ENCODE assay signal across 9 mouse cellular contexts in the genomic region with DNA sequence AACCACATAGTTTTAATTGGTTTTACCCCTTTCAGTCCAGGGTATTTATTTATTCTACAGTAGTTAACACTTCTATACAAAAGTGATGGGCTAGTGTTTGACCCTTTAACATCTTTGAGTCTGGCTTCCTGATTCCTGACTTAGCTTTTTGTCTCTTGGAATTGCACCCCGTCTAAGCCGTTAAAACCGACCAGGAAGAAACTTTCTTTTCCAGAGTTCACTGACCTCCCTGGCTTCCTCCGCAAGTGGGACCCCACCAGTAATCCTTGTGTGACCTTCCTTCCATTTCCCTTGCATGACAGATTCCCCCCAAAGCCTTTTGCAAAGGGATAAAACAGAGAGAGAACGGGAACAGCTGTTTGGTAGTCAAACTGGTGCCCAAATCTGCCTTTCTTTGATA. TPM values are rescaled to one million over a fixed set of nuclear protein-coding genes. Genes with fewer than 3 reads are reported as not detected.
DNase-seq lines count a peak whose midpoint lies in the region; ATAC-seq and TF ChIP-seq lines count a peak whose summit lies in the region.
"Had no signal": no experiment of that assay in that cellular context is flagged by ENCODE, and none has a peak within 500 bp of the region (broad histone marks: within the 10 kb centered on the region; RNA-seq: fewer than 3 reads in every experiment).

No protein-coding gene starts in this region.

- no peak for ATAC-seq in forebrain, embryonic 13.5 days
- ATAC-seq in hindbrain, embryonic 16.5 days = no peak
- ATAC-seq in midbrain, embryonic 16.5 days = no peak

- TF ChIP-seq POLR2A in thymus, adult 2 months (IDR thresholded peaks at IDR 0.05; ENCODE audit: control insufficient read depth, extremely low read depth, insufficient read depth, low read length, poor library complexity) = no peak

- intact Hi-C loops in left cerebral cortex, adult 2 months (cut with DNase I) = loop anchor here (2.0 to 5.0 kb wide), 3 partner anchors 169 to 203 kb away; no protein-coding TSS in a partner anchor
- intact Hi-C loops in left cerebral cortex, postnatal 4 days (cut with DNase I) = loop anchor here (10.0 kb wide), 3 partner anchors 167 to 203 kb away; a partner anchor contains a TSS

- no peaks in the 10 kb centered on the region for H3K36me3 ChIP-seq in forebrain, embryonic 13.5 days (ENCODE audit: poor library complexity, severe bottlenecking)
- no peaks in the 10 kb centered on the region for H3K36me3 ChIP-seq in hindbrain, embryonic 16.5 days (ENCODE audit: control insufficient read depth, insufficient read depth, low read length)
- no peaks in the 10 kb centered on the region for H3K36me3 ChIP-seq in midbrain, embryonic 16.5 days (ENCODE audit: control insufficient read depth, insufficient read depth, low read length)
- H3K36me3 ChIP-seq in thymus, adult 2 months (ENCODE audit: control insufficient read depth, insufficient read depth, low read length) = no peaks in the 10 kb centered on the region

- no peaks in the 10 kb centered on the region for H3K27me3 ChIP-seq in forebrain, embryonic 13.5 days
- no peaks in the 10 kb centered on the region for H3K27me3 ChIP-seq in hindbrain, embryonic 16.5 days (replicated peaks; ENCODE audit: control insufficient read depth, insufficient read depth, low read length)
- H3K27me3 ChIP-seq in midbrain, embryonic 16.5 days (ENCODE audit: control insufficient read depth, insufficient read depth, low read depth, low read length) = no peaks in the 10 kb centered on the region
- H3K27me3 ChIP-seq in thymus, adult 2 months (ENCODE audit: control insufficient read depth, insufficient read depth, low read length) = peaks cover 11% of the 10 kb centered on the region; the same call in 1 of the 2 replicates

- 3% methylated on average over 5 of the region's 5 CpGs for WGBS in forebrain, embryonic 13.5 days
- 13% methylated on average over 5 of the region's 5 CpGs for WGBS in hindbrain, embryonic 16.5 days
- WGBS in midbrain, embryonic 16.5 days = 3% methylated on average over 5 of the region's 5 CpGs
- WGBS in thymus, adult 2 months = 58% methylated on average over 5 of the region's 5 CpGs

- DNase-seq in left cerebral cortex, adult 2 months (ENCODE audit: extremely low spot score in 1 of 2, low spot score in 2 of 2) = no peak
- DNase-seq in left cerebral cortex, postnatal 4 days = no peak
- no peak for DNase-seq in thymus, adult 2 months
- no peak for DNase-seq in gastrocnemius, postnatal 25 days
- DNase-seq in adrenal gland, postnatal 4 days (ENCODE audit: low spot score in 2 of 2) = no peak

- no peak for TF ChIP-seq CTCF in left cerebral cortex, adult 2 months (IDR thresholded peaks at IDR 0.05)
- no peak for TF ChIP-seq CTCF in thymus, adult 2 months (IDR thresholded peaks at IDR 0.05; ENCODE audit: borderline replicate concordance, control insufficient read depth, extremely low read depth, insufficient read depth, low read length, poor library complexity)

- peak overlapping the region; percentile 55 for H3K4me3 ChIP-seq in left cerebral cortex, adult 2 months
- peak overlapping the region; percentile 60; the same call in 1 of the 2 replicates for H3K4me3 ChIP-seq in forebrain, embryonic 13.5 days
- peak overlapping the region; percentile 27 for H3K4me3 ChIP-seq in hindbrain, embryonic 16.5 days (ENCODE audit: low read length)
- peak overlapping the region; percentile 56; the same call in 1 of the 2 replicates for H3K4me3 ChIP-seq in midbrain, embryonic 16.5 days (ENCODE audit: low read depth, low read length)
- no peak overlapping the region for H3K4me3 ChIP-seq in thymus, adult 2 months (ENCODE audit: control insufficient read depth, insufficient read depth, low read length)

- H3K9me3 ChIP-seq in forebrain, embryonic 13.5 days (replicated peaks) = no peaks in the 10 kb centered on the region
- H3K9me3 ChIP-seq in hindbrain, embryonic 16.5 days (ENCODE audit: control insufficient read depth, low read length) = no peaks in the 10 kb centered on the region
- H3K9me3 ChIP-seq in midbrain, embryonic 16.5 days (replicated peaks; ENCODE audit: control insufficient read depth, low read length, poor library complexity, severe bottlenecking) = no peaks in the 10 kb centered on the region

- H3K27ac ChIP-seq in left cerebral cortex, adult 2 months = no peak overlapping the region
- H3K27ac ChIP-seq in forebrain, embryonic 13.5 days = no peak overlapping the region
- no peak overlapping the region for H3K27ac ChIP-seq in hindbrain, embryonic 16.5 days (ENCODE audit: low read depth, low read length)
- no peak overlapping the region for H3K27ac ChIP-seq in midbrain, embryonic 16.5 days (ENCODE audit: low read length)
- no peak overlapping the region for H3K27ac ChIP-seq in thymus, adult 2 months (ENCODE audit: control insufficient read depth, insufficient read depth, low read length)
- H3K27ac ChIP-seq: macrophage had no signal

- H3K4me1 ChIP-seq in forebrain, embryonic 13.5 days = peaks cover 7% of the 10 kb centered on the region; the same call in 1 of the 2 replicates
- H3K4me1 ChIP-seq in hindbrain, embryonic 16.5 days (ENCODE audit: control insufficient read depth, insufficient read depth, low read depth, low read length) = peaks cover 4% of the 10 kb centered on the region
- no peaks in the 10 kb centered on the region for H3K4me1 ChIP-seq in midbrain, embryonic 16.5 days (ENCODE audit: control insufficient read depth, insufficient read depth, low read length)
- H3K4me1 ChIP-seq in thymus, adult 2 months (replicated peaks; ENCODE audit: control insufficient read depth, insufficient read depth, low read length) = 0 out of 2 replicates have a peak, but pooled peaks cover 4% of the 10 kb centered on the region

- no peak overlapping the region for H3K9ac ChIP-seq in forebrain, embryonic 13.5 days
- no peak overlapping the region for H3K9ac ChIP-seq in hindbrain, embryonic 16.5 days (ENCODE audit: low read depth, low read length)
- no peak overlapping the region for H3K9ac ChIP-seq in midbrain, embryonic 16.5 days (ENCODE audit: low read depth, low read length)

- peak overlapping the region; percentile 98 for H3K4me2 ChIP-seq in forebrain, embryonic 13.5 days
- H3K4me2 ChIP-seq in hindbrain, embryonic 16.5 days (ENCODE audit: low read length) = peak overlapping the region; percentile 99
- H3K4me2 ChIP-seq in midbrain, embryonic 16.5 days (ENCODE audit: low read length) = peak overlapping the region; percentile 33; the same call in 1 of the 2 replicates

RNA-seq across cellular contexts. Expression of a gene that starts 1.6 kb away (rescaled TPM):
- 10 to 100 TPM in 1 of 2 experiments, 1 to 10 TPM in 1; 7.4 to 10.8 TPM for total RNA-seq in left cerebral cortex, adult 2 months (2021)
- total RNA-seq in left cerebral cortex, postnatal 4 days (2021) = 10 to 100 TPM; 13.2 to 16.0 TPM
- polyA plus RNA-seq in forebrain, embryonic 13.5 days (2015; fragmentation: Nextera tagmentation; extraction: Ambion mirVana) = 4.0 and 5.5 TPM in 2 replicates
- 7.1 and 9.0 TPM in 2 replicates for polyA plus RNA-seq in hindbrain, embryonic 16.5 days (2015; fragmentation: Nextera tagmentation; extraction: Ambion mirVana)
- polyA plus RNA-seq in midbrain, embryonic 16.5 days (2015; fragmentation: Nextera tagmentation; extraction: Ambion mirVana) = 7.8 and 8.1 TPM in 2 replicates
- 2.0 and 2.3 TPM in 2 replicates for polyA plus RNA-seq in thymus, adult 2 months (2012; rRNA removed)
- total RNA-seq in gastrocnemius, postnatal 25 days (2021) = 1 to 10 TPM; 3.4 to 3.8 TPM
- 10 to 100 TPM; 12.0 to 15.4 TPM for total RNA-seq in adrenal gland, postnatal 4 days (2021)

Comparison
In these comparisons a context has a peak if more than half of its experiments do, and no peak if none do; other contexts are left out.
1. H3K4me2 ChIP-seq: peak in every context shown above with its lines; median percentile 99 in hindbrain, embryonic 16.5 days; 98 in forebrain, embryonic 13.5 days; 33 in midbrain, embryonic 16.5 days.